Mouse (Mus musculus) stomach, postnatal 0 days (tissue): ENCODE results near the gene Tmem252. TPM values are rescaled to one million over a fixed set of nuclear protein-coding genes. Genes with fewer than 3 reads are reported as not detected.
"Not testable (repeated sequence)": the region's sequence is repeated elsewhere in the genome, so short reads cannot be mapped to it uniquely, and the experiment has no call there.

Source experiments
- ATAC-seq: fragments of 200-750 bp; cut with Nextera tagmentation; 2 replicates; pipeline ENCODE4 v1.8.0; 2017; ENCODE audit not compliant: low FRiP score, low TSS enrichment
- DNase-seq: peaks from one replicate; pipeline ENCODE4 v3.0.0-alpha.2; 2016; ENCODE audit warnings: low spot score
- H3K27ac ChIP-seq: fragments of 300-500 bp; sonication (generic); replicated peaks from 2 replicates; pipeline ENCODE4 v1.5.1; 2014; ENCODE audit warnings: mild to moderate bottlenecking, control low read depth
- H3K27me3 ChIP-seq: fragments of 300-500 bp; sonication (generic); 2 replicates; pipeline ENCODE4 v1.6.1; 2014; ENCODE audit warnings: low read length; ENCODE audit not compliant: control insufficient read depth, insufficient read depth
- H3K36me3 ChIP-seq: fragments of 300-500 bp; sonication (generic); 2 replicates; pipeline ENCODE4 v1.6.1; 2014; ENCODE audit warnings: low read length, mixed read lengths; ENCODE audit not compliant: control insufficient read depth, insufficient read depth
- H3K4me1 ChIP-seq: fragments of 300-500 bp; sonication (generic); replicated peaks from 2 replicates; pipeline ENCODE4 v1.6.1; 2014; ENCODE audit warnings: antibody characterized with exemption; ENCODE audit not compliant: control insufficient read depth, insufficient read depth
- H3K4me2 ChIP-seq: fragments of 300-500 bp; sonication (generic); replicated peaks from 2 replicates; pipeline ENCODE4 v1.6.1; 2014; ENCODE audit warnings: low read depth, mild to moderate bottlenecking, control low read depth, moderate library complexity
- H3K4me3 ChIP-seq: fragments of 300-500 bp; sonication (generic); 2 replicates; pipeline ENCODE4 v1.5.1; 2014; ENCODE audit warnings: low read depth, low read length, control low read depth
- H3K9ac ChIP-seq: fragments of 300-500 bp; sonication (generic); 2 replicates; pipeline ENCODE4 v1.6.1; 2014; ENCODE audit warnings: mild to moderate bottlenecking, low read length, control low read depth, mixed read lengths
- H3K9me3 ChIP-seq: fragments of 300-500 bp; sonication (generic); 2 replicates; pipeline ENCODE4 v1.6.1; 2016; ENCODE audit warnings: low read length; ENCODE audit not compliant: control insufficient read depth
- CTCF ChIP-seq: IDR thresholded peaks from 2 replicates; pipeline ENCODE4 v1.5.1; 2016; ENCODE audit warnings: antibody characterized with exemption, low read depth, mild to moderate bottlenecking, moderate library complexity
- EP300 ChIP-seq: optimal IDR thresholded peaks from 2 replicates; pipeline ENCODE3; 2016; ENCODE audit warnings: antibody characterized with exemption
- WGBS: fragments of 180-500 bp; shearing (Covaris S2); extraction: QIAGEN DNeasy Blood & Tissue Kit; methylation state at CpG from one replicate; pipeline ENCODE4 v1.1.7; 2014; 5-methylcytosine and 5-hydroxymethylcytosine counted together
- polyA plus RNA-seq: library from polyadenylated mRNA; unstranded; fragments of >200 nt; fragmentation: Nextera tagmentation; extraction: Ambion mirVana; gene quantifications from 2 replicates; pipeline ENCODE4 v1.2.1, GENCODE M21; 2015

The Tmem252 gene
- polyA plus RNA-seq, 1 experiment from 2014 or later = 5.8 TPM

DNA sequence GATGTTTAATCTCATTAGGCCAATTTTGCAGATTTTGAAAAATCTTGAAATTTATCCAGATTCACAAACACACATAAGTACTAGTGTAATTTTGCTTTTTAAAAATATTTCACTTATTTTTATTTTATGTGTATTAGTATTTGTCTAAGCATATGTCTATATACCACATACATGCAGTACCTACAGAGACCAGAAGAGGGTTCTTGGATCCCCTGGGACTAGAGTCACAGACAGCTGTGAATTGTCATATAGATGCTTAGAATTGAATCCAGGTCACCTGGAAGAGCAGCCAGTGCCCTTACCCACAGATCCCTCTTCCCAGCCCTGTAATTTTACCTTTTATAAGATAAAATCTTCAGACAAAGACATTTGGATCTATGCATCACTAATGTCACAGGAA is 26.1 kb downstream of the Tmem252 start:
- DNase-seq (no peak), ATAC-seq (no peak)
- TF ChIP-seq EP300 = no peak
- peak; percentile 60 for TF ChIP-seq CTCF
- H3K27me3 ChIP-seq = no peaks in the 10 kb centered on the region
- no peaks in the 10 kb centered on the region for H3K4me1 ChIP-seq
- no peak overlapping the region for H3K27ac ChIP-seq
- H3K4me2 ChIP-seq = no peak overlapping the region
- H3K4me3 ChIP-seq = no peak overlapping the region
- no peak overlapping the region for H3K9ac ChIP-seq
- no peaks in the 10 kb centered on the region for H3K9me3 ChIP-seq
- no peaks in the 10 kb centered on the region for H3K36me3 ChIP-seq

DNA sequence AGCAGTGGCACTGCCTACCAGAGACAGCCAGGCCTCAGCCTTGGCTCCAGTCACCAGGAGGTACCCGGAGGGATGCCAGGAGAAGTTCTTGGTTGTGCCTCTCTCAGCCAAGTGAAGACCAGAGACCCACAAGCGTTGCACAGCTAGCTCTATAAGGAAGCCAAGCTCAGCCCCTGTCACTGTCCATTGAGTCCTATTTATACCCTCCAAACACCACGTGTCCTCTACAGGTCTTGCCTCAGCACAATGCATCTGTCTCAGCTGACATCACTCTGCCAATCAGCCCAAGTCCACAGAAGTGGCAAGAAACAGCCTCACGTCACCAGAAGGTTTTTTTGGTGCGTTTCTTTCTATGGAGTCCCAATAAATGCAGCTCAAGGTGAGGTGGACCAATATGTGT is 26.9 kb downstream of the Tmem252 start:
- ATAC-seq = no peak
- H3K4me2 ChIP-seq = no peak overlapping the region
- no peaks in the 10 kb centered on the region for H3K9me3 ChIP-seq
- WGBS = 86% methylated on average over 5 of the region's 5 CpGs
- H3K27ac ChIP-seq = no peak overlapping the region
- no peak overlapping the region for H3K4me3 ChIP-seq
- H3K36me3 ChIP-seq = no peaks in the 10 kb centered on the region
- no peak overlapping the region for H3K9ac ChIP-seq
- no peak for DNase-seq
- TF ChIP-seq CTCF (no peak), EP300 (no peak)
- no peaks in the 10 kb centered on the region for H3K4me1 ChIP-seq
- H3K27me3 ChIP-seq = no peaks in the 10 kb centered on the region

DNA sequence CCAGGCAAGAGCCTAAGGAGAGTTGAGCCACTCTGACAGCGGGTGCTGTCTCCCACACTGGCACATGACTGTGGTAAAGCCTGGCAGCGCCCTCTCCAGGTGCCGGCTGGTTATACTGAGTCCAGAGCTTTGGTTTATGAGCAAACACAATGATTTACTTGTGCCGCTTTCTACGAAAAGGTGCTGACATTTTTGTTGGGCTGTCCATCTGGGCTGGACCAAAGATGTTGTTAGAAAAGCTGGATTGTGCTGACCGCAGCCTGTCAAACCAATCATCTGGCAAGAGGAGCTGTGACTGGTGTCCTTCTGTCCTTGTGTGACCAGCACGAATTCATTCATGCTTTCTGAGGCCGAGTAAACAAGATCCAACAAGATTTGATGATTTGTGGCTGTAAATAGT is 27.9 kb downstream of the Tmem252 start:
- Histone ChIP-seq H3K9me3 (no peaks in the 10 kb centered on the region), H3K27me3 (no peaks in the 10 kb centered on the region), H3K9ac (no peak overlapping the region), H3K36me3 (no peaks in the 10 kb centered on the region), H3K4me2 (no peak overlapping the region), H3K4me1 (peaks cover 4% of the 10 kb centered on the region), H3K27ac (no peak overlapping the region), H3K4me3 (no peak overlapping the region)
- 65% methylated on average over 8 of the region's 8 CpGs for WGBS
- ATAC-seq (no peak), DNase-seq (no peak)
- TF ChIP-seq CTCF (peak; percentile 26; the same call in 1 of the 2 replicates), EP300 (no peak)

DNA sequence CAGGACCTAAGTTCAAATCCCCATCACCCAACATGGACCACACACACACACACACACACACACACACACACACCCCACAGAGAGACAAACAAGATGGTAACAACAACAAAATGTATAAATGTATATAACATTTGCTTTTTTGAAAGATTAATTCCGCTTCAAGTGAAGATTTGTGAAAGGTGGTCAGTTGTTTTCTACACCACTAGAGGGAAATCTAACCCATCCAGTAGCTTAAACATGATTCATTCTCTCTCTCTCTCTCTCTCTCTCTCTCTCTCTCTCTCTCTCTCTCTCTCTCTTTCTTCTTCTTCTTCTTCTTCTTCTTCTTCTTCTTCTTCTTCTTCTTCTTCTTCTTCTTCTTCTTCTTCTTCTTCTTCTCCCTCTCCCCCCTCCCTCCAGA is 29.4 kb downstream of the Tmem252 start:
- not testable (repeated sequence) for H3K4me1 ChIP-seq, H3K36me3 ChIP-seq, H3K9me3 ChIP-seq, H3K9ac ChIP-seq, DNase-seq, H3K4me3 ChIP-seq, H3K27me3 ChIP-seq, ATAC-seq, H3K27ac ChIP-seq, H3K4me2 ChIP-seq
- WGBS = 58% methylated on average over 1 of the region's 1 CpGs
- peak; percentile 62 for TF ChIP-seq CTCF

DNA sequence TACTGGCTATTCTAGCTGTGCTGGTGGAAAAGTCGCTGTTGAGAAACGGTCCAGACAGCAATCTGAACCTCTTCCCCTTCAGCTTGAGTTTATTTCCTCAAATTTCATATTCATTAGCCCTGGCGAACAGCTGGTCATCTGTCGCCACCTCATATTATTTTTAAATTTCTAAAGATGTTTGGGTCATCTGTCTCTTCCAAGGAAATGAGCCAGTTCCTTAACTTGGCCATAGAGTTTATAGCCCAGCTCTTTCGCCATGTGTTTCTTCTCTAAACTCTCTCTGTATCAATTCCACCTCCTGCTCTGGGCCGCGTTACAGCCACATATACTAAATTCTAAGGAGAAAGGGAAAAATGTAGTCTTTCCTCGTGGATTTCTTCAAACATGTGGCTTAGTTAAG is 29.9 kb downstream of the Tmem252 start:
- H3K4me3 ChIP-seq = no peak overlapping the region
- H3K27ac ChIP-seq = no peak overlapping the region
- TF ChIP-seq EP300 (no peak), CTCF (no peak)
- ATAC-seq = no peak
- H3K4me1 ChIP-seq = peaks cover 6% of the 10 kb centered on the region
- H3K36me3 ChIP-seq = no peaks in the 10 kb centered on the region
- no peaks in the 10 kb centered on the region for H3K27me3 ChIP-seq
- no peak for DNase-seq
- 44% methylated on average over 8 of the region's 8 CpGs for WGBS
- no peak overlapping the region for H3K4me2 ChIP-seq
- H3K9me3 ChIP-seq = no peaks in the 10 kb centered on the region
- H3K9ac ChIP-seq = no peak overlapping the region

DNA sequence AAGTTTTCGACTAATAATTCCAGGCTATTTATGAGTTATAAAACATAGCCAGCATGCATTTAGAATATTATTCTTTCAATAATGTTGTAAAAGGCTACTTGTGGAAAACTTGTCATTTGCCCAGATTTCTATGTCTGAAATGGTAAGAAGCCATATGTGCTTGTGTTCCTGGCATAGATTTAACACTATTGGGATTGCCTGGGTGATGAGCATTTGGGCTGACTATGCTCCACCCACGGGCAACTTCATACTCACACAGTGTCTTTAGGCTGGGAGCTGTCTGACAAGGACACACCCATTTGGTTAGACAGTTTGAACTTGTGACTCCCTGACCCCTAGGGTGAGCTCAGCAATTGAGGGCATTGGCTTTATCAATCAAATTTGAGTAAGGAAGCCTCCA is 30.5 kb downstream of the Tmem252 start:
- DNase-seq (no peak), ATAC-seq (no peak)

More for the DNA sequence above, 30.5 kb downstream of the Tmem252 start:
- 58% methylated on average over 2 of the region's 2 CpGs for WGBS
- Histone ChIP-seq H3K4me3 (no peak overlapping the region), H3K9me3 (no peaks in the 10 kb centered on the region), H3K36me3 (no peaks in the 10 kb centered on the region), H3K27me3 (no peaks in the 10 kb centered on the region), H3K27ac (no peak overlapping the region; the same call in 1 of the 2 replicates), H3K4me1 (peaks cover 6% of the 10 kb centered on the region), H3K4me2 (no peak overlapping the region), H3K9ac (no peak overlapping the region)
- TF ChIP-seq EP300 = no peak
- no peak for TF ChIP-seq CTCF
